Mouse (Mus musculus): ENCODE data around the gene Cdk18.

DNA sequence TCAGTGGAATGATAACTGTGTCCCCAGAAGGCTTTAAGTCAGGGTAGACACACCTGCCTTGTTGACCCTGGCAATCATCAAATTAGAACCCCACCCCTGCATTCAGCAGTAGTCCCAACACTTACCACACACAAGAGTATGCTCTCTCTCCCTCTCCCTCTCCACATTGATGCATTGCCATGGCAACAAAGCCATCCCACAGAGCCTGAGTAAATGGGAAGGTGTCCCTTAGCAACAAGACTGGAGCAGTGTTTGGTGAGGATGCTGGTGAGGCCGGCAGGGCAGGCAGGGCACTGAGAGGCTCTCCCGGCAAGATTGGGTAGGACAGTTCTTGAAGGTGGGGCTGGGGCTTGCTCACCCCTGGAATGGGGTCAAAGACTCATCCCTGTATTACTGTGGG, 4.7 kb upstream of the Cdk18 start:
- no peak for TF ChIP-seq CTCF (IDR thresholded peaks at IDR 0.05; ENCODE audit: low read depth)
- no peak for TF ChIP-seq EP300 (IDR thresholded peaks at IDR 0.05; ENCODE audit: low read depth)

Measured in heart, postnatal 0 days (tissue).